Mouse (Mus musculus) bone marrow macrophage, adult 2 months (primary cell): ENCODE data around the gene Clcn2.

Experiments used
- CTCF ChIP-seq: IDR thresholded peaks from 2 replicates; pipeline ENCODE4 v1.5.1; 2012; ENCODE audit warnings: low read depth, mild to moderate bottlenecking, low read length, moderate library complexity
- POLR2A ChIP-seq: IDR thresholded peaks from 2 replicates; pipeline ENCODE4 v1.6.1; 2012; ENCODE audit warnings: mild to moderate bottlenecking, low read depth, low read length, borderline replicate concordance

GRCm38 (mm10) chr16:20670291-20670690 lies 47.3 kb downstream of the Clcn2 start:
- TF ChIP-seq CTCF (no peak), POLR2A (no peak)
